Mouse (Mus musculus) ES-Bruce4 (cell line): ENCODE results near the gene Lhx6.

Experiments used
- EP300 ChIP-seq: IDR thresholded peaks from 2 replicates; pipeline ENCODE4 v1.6.1; 2011; ENCODE audit warnings: low read depth, low read length; ENCODE audit not compliant: insufficient read depth
- POLR2A ChIP-seq: IDR thresholded peaks from one replicate; pipeline ENCODE4 v1.8.1; 2011; ENCODE audit warnings: low read length; ENCODE audit not compliant: insufficient read depth

GRCm38 (mm10) chr2:36067132-36067531 lies 38.1 kb downstream of the Lhx6 start:
- TF ChIP-seq EP300, result no peak
- TF ChIP-seq POLR2A, result no peak
